Mouse (Mus musculus): ENCODE data around the gene Prkd3. TPM values are rescaled to one million over a fixed set of nuclear protein-coding genes. Genes with fewer than 3 reads are reported as not detected.

Gene Prkd3
- total and polyA plus RNA-seq, 3 experiments = 4.8 to 5.7 TPM; not detected in 1

DNA sequence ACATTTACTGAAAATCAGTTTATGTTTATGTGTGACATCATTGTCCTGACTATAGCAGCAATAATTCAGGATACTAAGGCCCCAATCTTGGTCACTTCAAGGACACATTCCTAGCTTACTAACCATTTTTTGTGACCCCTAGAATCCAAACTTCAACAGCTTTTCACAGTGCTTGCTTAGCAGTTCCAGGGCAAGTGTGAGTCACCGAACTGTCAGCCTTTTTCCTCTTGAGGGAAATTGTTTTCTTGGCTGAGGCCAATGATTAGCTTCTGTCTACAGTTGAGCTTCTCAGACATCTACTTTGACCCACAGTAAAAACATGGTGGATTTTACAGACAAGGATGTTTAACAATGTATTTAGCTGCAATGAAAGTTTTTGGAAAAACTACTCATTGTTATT is 43.6 kb upstream of the Prkd3 start:
- TF ChIP-seq GABPA (IDR thresholded peaks at IDR 0.05; ENCODE audit: low read depth, low read length) = no peak
- no peak for TF ChIP-seq ZC3H11A (IDR thresholded peaks at IDR 0.05; ENCODE audit: low read depth, low read length)
- no peak overlapping the region for H3K9ac ChIP-seq (ENCODE audit: control insufficient read depth, low read depth, low read length, poor library complexity, severe bottlenecking)
- H3K36me3 ChIP-seq (ENCODE audit: control insufficient read depth in 1 of 2, insufficient read depth in 2 of 2, low read length in 2 of 2) = no peaks in the 10 kb centered on the region
- no peaks in the 10 kb centered on the region for H3K9me3 ChIP-seq (replicated peaks; ENCODE audit: insufficient read depth, low read length)
- H3K27ac ChIP-seq (ENCODE audit: control insufficient read depth, low read depth, low read length) = no peak overlapping the region
- H3K79me2 ChIP-seq (ENCODE audit: control insufficient read depth, insufficient read depth, low read length, poor library complexity) = no peaks in the 10 kb centered on the region
- no peaks in the 10 kb centered on the region for H3K4me1 ChIP-seq (ENCODE audit: control insufficient read depth in 1 of 2, insufficient read depth in 2 of 2, low read length in 2 of 2)
- H3K4me3 ChIP-seq (ENCODE audit: control insufficient read depth in 1 of 2, insufficient read depth in 1 of 2, low read depth in 2 of 2, low read length in 2 of 2) = no peak overlapping the region
- 0 out of 4 replicates have a peak, but pooled peaks cover 0 to 3% of the 10 kb centered on the region in 2 experiments for H3K27me3 ChIP-seq (ENCODE audit: control insufficient read depth in 1 of 2, insufficient read depth in 2 of 2, low read length in 2 of 2)
- no peak for DNase-seq (ENCODE audit: low read depth, low spot score)

DNA sequence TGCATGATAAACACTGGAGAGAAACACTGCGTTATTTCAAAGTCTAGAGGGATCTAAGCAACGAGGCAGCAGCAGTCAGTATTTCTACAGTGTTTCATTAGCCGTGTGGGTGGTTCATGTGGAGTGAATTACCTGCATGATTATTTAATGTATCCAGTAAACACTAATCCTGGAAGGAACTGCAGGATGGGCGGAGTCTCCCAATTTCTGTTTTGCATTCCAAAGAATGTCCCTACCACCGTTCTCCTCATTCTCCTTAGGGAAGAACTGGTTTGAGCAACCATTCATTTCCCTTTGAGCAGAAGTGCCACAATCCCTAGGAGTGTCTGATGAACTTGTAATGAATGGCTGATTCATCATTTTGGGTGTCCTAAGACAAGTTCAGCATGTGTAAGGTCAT is 39.6 kb upstream of the Prkd3 start:
- H3K36me3 ChIP-seq (ENCODE audit: control insufficient read depth in 1 of 2, insufficient read depth in 2 of 2, low read length in 2 of 2) = no peaks in the 10 kb centered on the region
- no peaks in the 10 kb centered on the region for H3K79me2 ChIP-seq (ENCODE audit: control insufficient read depth, insufficient read depth, low read length, poor library complexity)
- no peak overlapping the region for H3K27ac ChIP-seq (ENCODE audit: control insufficient read depth, low read depth, low read length)
- H3K4me1 ChIP-seq (ENCODE audit: control insufficient read depth in 1 of 2, insufficient read depth in 2 of 2, low read length in 2 of 2) = no peaks in the 10 kb centered on the region
- DNase-seq (ENCODE audit: low read depth, low spot score) = no peak
- TF ChIP-seq CHD1 (IDR thresholded peaks at IDR 0.05; ENCODE audit: low read depth, low read length) (no peak), USF2 (IDR thresholded peaks at IDR 0.05; ENCODE audit: borderline replicate concordance in 1 of 2, insufficient read depth in 1 of 2, low read depth in 1 of 2, low read length in 2 of 2) (no peak), MAFK (IDR thresholded peaks at IDR 0.05; ENCODE audit: borderline replicate concordance, low read depth, low read length) (no peak), JUND (IDR thresholded peaks at IDR 0.05; ENCODE audit: low read depth, low read length) (no peak), RAD21 (IDR thresholded peaks at IDR 0.05; ENCODE audit: low read depth, low read length) (no peak)
- H3K9me3 ChIP-seq (replicated peaks; ENCODE audit: insufficient read depth, low read length) = no peaks in the 10 kb centered on the region
- H3K4me3 ChIP-seq (ENCODE audit: control insufficient read depth in 1 of 2, insufficient read depth in 1 of 2, low read depth in 2 of 2, low read length in 2 of 2) = no peak overlapping the region
- 0 out of 4 replicates have a peak, but pooled peaks cover 0 to 3% of the 10 kb centered on the region in 2 experiments for H3K27me3 ChIP-seq (ENCODE audit: control insufficient read depth in 1 of 2, insufficient read depth in 2 of 2, low read length in 2 of 2)
- H3K9ac ChIP-seq (ENCODE audit: control insufficient read depth, low read depth, low read length, poor library complexity, severe bottlenecking) = no peak overlapping the region

DNA sequence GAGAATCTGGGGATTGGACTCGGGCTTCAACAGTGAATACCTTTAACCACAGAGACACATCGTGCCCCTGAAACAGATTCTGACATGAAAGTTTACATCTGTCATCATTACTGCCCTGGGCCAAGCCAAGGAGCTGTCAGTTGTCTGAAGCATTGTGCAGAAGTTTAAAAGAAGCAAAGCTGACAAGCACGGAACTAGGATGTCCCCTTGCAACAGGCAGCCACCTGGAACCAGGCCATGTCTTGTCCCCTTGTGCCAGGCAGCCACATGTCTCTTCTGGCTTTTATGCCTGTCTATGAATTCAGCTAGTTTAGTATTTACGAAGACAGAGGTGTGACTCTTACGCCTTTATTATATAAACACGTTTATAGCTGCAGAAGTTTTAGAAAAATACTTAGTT is 37.7 kb upstream of the Prkd3 start:
- H3K36me3 ChIP-seq (ENCODE audit: control insufficient read depth in 1 of 2, insufficient read depth in 2 of 2, low read length in 2 of 2) = no peaks in the 10 kb centered on the region
- no peaks in the 10 kb centered on the region for H3K4me1 ChIP-seq (ENCODE audit: control insufficient read depth in 1 of 2, insufficient read depth in 2 of 2, low read length in 2 of 2)
- no peak overlapping the region for H3K9ac ChIP-seq (ENCODE audit: control insufficient read depth, low read depth, low read length, poor library complexity, severe bottlenecking)
- DNase-seq (ENCODE audit: low read depth, low spot score) = no peak
- TF ChIP-seq NRF1 (IDR thresholded peaks at IDR 0.05; ENCODE audit: insufficient read depth, low read depth, low read length, poor library complexity, severe bottlenecking) (no peak), E2F4 (IDR thresholded peaks at IDR 0.05; ENCODE audit: borderline replicate concordance, low read depth, low read length) (no peak), SMC3 (IDR thresholded peaks at IDR 0.05; ENCODE audit: low read depth, low read length) (no peak), JUND (IDR thresholded peaks at IDR 0.05; ENCODE audit: low read depth, low read length) (no peak), ZNF384 (IDR thresholded peaks at IDR 0.05; ENCODE audit: low read depth, low read length) (no peak), POLR2AphosphoS2 (IDR thresholded peaks at IDR 0.05; ENCODE audit: low read length) (no peak)
- H3K27ac ChIP-seq (ENCODE audit: control insufficient read depth, low read depth, low read length) = no peak overlapping the region
- no peak overlapping the region for H3K4me3 ChIP-seq (ENCODE audit: control insufficient read depth in 1 of 2, insufficient read depth in 1 of 2, low read depth in 2 of 2, low read length in 2 of 2)
- H3K27me3 ChIP-seq (ENCODE audit: control insufficient read depth in 1 of 2, insufficient read depth in 2 of 2, low read length in 2 of 2) = no peaks in the 10 kb centered on the region
- H3K79me2 ChIP-seq (ENCODE audit: control insufficient read depth, insufficient read depth, low read length, poor library complexity) = no peaks in the 10 kb centered on the region
- no peaks in the 10 kb centered on the region for H3K9me3 ChIP-seq (replicated peaks; ENCODE audit: insufficient read depth, low read length)
